Mouse (Mus musculus) limb, embryonic 14.5 days (tissue): ENCODE data around the gene Galr2. TPM values are rescaled to one million over a fixed set of nuclear protein-coding genes. Genes with fewer than 3 reads are reported as not detected.

Experiments
- ATAC-seq: fragments of 200-750 bp; cut with Nextera tagmentation; 2 replicates; pipeline ENCODE4 v1.8.0; 2017; ENCODE audit warnings: low read depth, moderate number of reproducible peaks, moderate TSS enrichment; ENCODE audit not compliant: low FRiP score
- DNase-seq: peaks from one replicate; pipeline ENCODE4 v3.0.0-alpha.2; 2015; ENCODE audit warnings: low spot score
- H3K27ac ChIP-seq: fragments of 300-500 bp; sonication (generic); replicated peaks from 2 replicates; pipeline ENCODE4 v1.5.1; 2014; ENCODE audit warnings: low read depth, mild to moderate bottlenecking, low read length, moderate library complexity, mixed read lengths
- H3K27me3 ChIP-seq: fragments of 300-500 bp; sonication (generic); 2 replicates; pipeline ENCODE4 v1.6.1; 2014; ENCODE audit warnings: low read length, mixed read lengths; ENCODE audit not compliant: control insufficient read depth, insufficient read depth
- H3K36me3 ChIP-seq: fragments of 300-500 bp; sonication (generic); 2 replicates; pipeline ENCODE4 v1.6.1; 2014; ENCODE audit warnings: mild to moderate bottlenecking, low read length, moderate library complexity, mixed read lengths; ENCODE audit not compliant: control insufficient read depth, insufficient read depth
- H3K4me1 ChIP-seq: fragments of 300-500 bp; sonication (generic); 2 replicates; pipeline ENCODE4 v1.6.1; 2014; ENCODE audit warnings: antibody characterized with exemption, low read length, mixed read lengths; ENCODE audit not compliant: control insufficient read depth, insufficient read depth
- H3K4me2 ChIP-seq: fragments of 300-500 bp; sonication (generic); replicated peaks from 2 replicates; pipeline ENCODE4 v1.6.1; 2014; ENCODE audit warnings: low read depth, mild to moderate bottlenecking, low read length, moderate library complexity; ENCODE audit not compliant: severe bottlenecking
- H3K4me3 ChIP-seq: fragments of 300-500 bp; sonication (generic); replicated peaks from 2 replicates; pipeline ENCODE4 v1.5.1; 2014; ENCODE audit warnings: low read length
- H3K9ac ChIP-seq: fragments of 300-500 bp; sonication (generic); 2 replicates; pipeline ENCODE4 v1.6.1; 2014; ENCODE audit warnings: mild to moderate bottlenecking, low read depth, low read length, moderate library complexity; ENCODE audit not compliant: severe bottlenecking
- H3K9me3 ChIP-seq: fragments of 300-500 bp; sonication (generic); 2 replicates; pipeline ENCODE4 v1.6.1; 2016; ENCODE audit warnings: low read length; ENCODE audit not compliant: control insufficient read depth
- POLR2A ChIP-seq: fragments of 200-500 bp; IDR thresholded peaks from 2 replicates; pipeline ENCODE4 v1.8.0; 2012; ENCODE audit warnings: inconsistent platforms, mild to moderate bottlenecking, moderate library complexity, borderline replicate concordance; ENCODE audit not compliant: insufficient read depth, insufficient read length; ENCODE audit errors: extremely low read depth
- WGBS: fragments of 180-500 bp; shearing (Covaris S2); extraction: QIAGEN DNeasy Blood & Tissue Kit; methylation state at CpG from one replicate; pipeline ENCODE4 v1.1.7; 2014; 5-methylcytosine and 5-hydroxymethylcytosine counted together
- polyA plus RNA-seq, 2 experiments: library from polyadenylated mRNA; depleted of rRNA in 1 of 2; stranded (reverse) in 1 of 2; unstranded in 1 of 2; fragments of >200 nt; fragmentation: Nextera tagmentation in 1 of 2; extraction: Ambion mirVana in 1 of 2; gene quantifications; 2 replicates each; pipeline versions ENCODE4 v1.2.1 to v1.2.3; 2012 to 2014

Galr2 gene
- polyA plus RNA-seq, 2 experiments, result 0.24 to 0.37 TPM

GRCm38 (mm10) chr11:116326963-116327603, 46.3 kb downstream of the Galr2 start:
- no peak for TF ChIP-seq POLR2A
- ATAC-seq (no peak), DNase-seq (no peak)
- Histone ChIP-seq H3K36me3 (no peaks in the 10 kb centered on the region), H3K27me3 (no peaks in the 10 kb centered on the region), H3K9me3 (no peaks in the 10 kb centered on the region), H3K9ac (no peak overlapping the region), H3K4me3 (no peak overlapping the region), H3K4me2 (no peak overlapping the region), H3K27ac (no peak overlapping the region), H3K4me1 (peaks cover 13% of the 10 kb centered on the region)
- 63% methylated on average over 7 of the region's 7 CpGs for WGBS

GRCm38 (mm10) chr11:116329314-116330210, 48.8 kb downstream of the Galr2 start:
- Histone ChIP-seq H3K36me3 (no peaks in the 10 kb centered on the region), H3K27me3 (peaks cover 17% of the 10 kb centered on the region), H3K9me3 (no peaks in the 10 kb centered on the region), H3K27ac (no peak overlapping the region), H3K4me3 (no peak overlapping the region), H3K4me2 (no peak overlapping the region), H3K9ac (no peak overlapping the region), H3K4me1 (peaks cover 18% of the 10 kb centered on the region)
- 44% methylated on average over 18 of the region's 18 CpGs for WGBS
- no peak for DNase-seq
- TF ChIP-seq POLR2A, result no peak
- no peak for ATAC-seq

GRCm38 (mm10) chr11:116330211-116330518, 49.4 kb downstream of the Galr2 start:
- DNase-seq, result no peak
- WGBS, result 70% methylated on average over 7 of the region's 7 CpGs
- Histone ChIP-seq H3K27ac (no peak overlapping the region), H3K27me3 (peaks cover 23% of the 10 kb centered on the region), H3K4me1 (peaks cover 23% of the 10 kb centered on the region), H3K9me3 (no peaks in the 10 kb centered on the region), H3K36me3 (no peaks in the 10 kb centered on the region), H3K4me3 (no peak overlapping the region), H3K9ac (no peak overlapping the region), H3K4me2 (no peak overlapping the region)
- ATAC-seq, result no peak
- TF ChIP-seq POLR2A, result no peak

- ATAC-seq, result no peak
- peaks cover 26% of the 10 kb centered on the region for H3K4me1 ChIP-seq
Observed at GRCm38 (mm10) chr11:116332232-116332982, 51.7 kb downstream of the Galr2 start.

GRCm38 (mm10) chr11:116332983-116333270, 52.2 kb downstream of the Galr2 start:
- Histone ChIP-seq H3K4me1 (peaks cover 26% of the 10 kb centered on the region), H3K27ac (no peak overlapping the region), H3K4me2 (no peak overlapping the region), H3K9me3 (no peaks in the 10 kb centered on the region), H3K9ac (no peak overlapping the region), H3K27me3 (peaks cover 24% of the 10 kb centered on the region), H3K36me3 (no peaks in the 10 kb centered on the region), H3K4me3 (no peak overlapping the region)
- ATAC-seq, result no peak
- DNase-seq, result no peak
- WGBS, result 85% methylated on average over 3 of the region's 3 CpGs
- TF ChIP-seq POLR2A, result no peak

More at GRCm38 (mm10) chr11:116332232-116332982, 51.7 kb downstream of the Galr2 start:
- WGBS, result 64% methylated on average over 18 of the region's 19 CpGs
- no peak overlapping the region for H3K4me3 ChIP-seq
- peaks cover 24% of the 10 kb centered on the region for H3K27me3 ChIP-seq
- H3K4me2 ChIP-seq, result no peak overlapping the region
- no peaks in the 10 kb centered on the region for H3K9me3 ChIP-seq
- no peaks in the 10 kb centered on the region for H3K36me3 ChIP-seq
- DNase-seq, result no peak
- no peak overlapping the region for H3K9ac ChIP-seq
- no peak overlapping the region for H3K27ac ChIP-seq
- TF ChIP-seq POLR2A, result no peak

Other genes starting within 250 kb of the Galr2 start
- 4.1 and 4.3 TPM in 2 replicates for gene Unc13d, start 203.0 kb upstream of the Galr2 start, polyA plus RNA-seq (2012; rRNA removed)
- gene Unc13d, start 203.0 kb upstream of the Galr2 start, polyA plus RNA-seq (2014; fragmentation: Nextera tagmentation; extraction: Ambion mirVana), result 3.4 and 3.8 TPM in 2 replicates
- 58.6 and 76.2 TPM in 2 replicates for gene Wbp2, start 193.9 kb upstream of the Galr2 start, polyA plus RNA-seq (2012; rRNA removed)
- gene Wbp2, start 193.9 kb upstream of the Galr2 start, polyA plus RNA-seq (2014; fragmentation: Nextera tagmentation; extraction: Ambion mirVana), result 56.8 and 57.7 TPM in 2 replicates
- 25.5 and 35.2 TPM in 2 replicates for gene Trim47, start 153.7 kb upstream of the Galr2 start, polyA plus RNA-seq (2012; rRNA removed)
- 25.1 and 28.5 TPM in 2 replicates for gene Trim47, start 153.7 kb upstream of the Galr2 start, polyA plus RNA-seq (2014; fragmentation: Nextera tagmentation; extraction: Ambion mirVana)
- gene Trim65, start 149.8 kb upstream of the Galr2 start, polyA plus RNA-seq (2012; rRNA removed), result 4.9 and 6.2 TPM in 2 replicates
- 3.1 and 4.1 TPM in 2 replicates for gene Trim65, start 149.8 kb upstream of the Galr2 start, polyA plus RNA-seq (2014; fragmentation: Nextera tagmentation; extraction: Ambion mirVana)
- 52.6 and 56.4 TPM in 2 replicates for gene Mrpl38, start 142.1 kb upstream of the Galr2 start, polyA plus RNA-seq (2012; rRNA removed)
- 85.8 and 86.5 TPM in 2 replicates for gene Mrpl38, start 142.1 kb upstream of the Galr2 start, polyA plus RNA-seq (2014; fragmentation: Nextera tagmentation; extraction: Ambion mirVana)
- gene Fbf1, start 112.8 kb upstream of the Galr2 start, polyA plus RNA-seq (2012; rRNA removed), result 77.7 and 82.6 TPM in 2 replicates
- 26.4 and 34.8 TPM in 2 replicates for gene Fbf1, start 112.8 kb upstream of the Galr2 start, polyA plus RNA-seq (2014; fragmentation: Nextera tagmentation; extraction: Ambion mirVana)
- 44.2 and 50.0 TPM in 2 replicates for gene Ten1, start 82.1 kb upstream of the Galr2 start, polyA plus RNA-seq (2012; rRNA removed)
- 67.4 and 70.5 TPM in 2 replicates for gene Ten1, start 82.1 kb upstream of the Galr2 start, polyA plus RNA-seq (2014; fragmentation: Nextera tagmentation; extraction: Ambion mirVana)
- 38.1 and 42.9 TPM in 2 replicates for gene Acox1, start 81.9 kb upstream of the Galr2 start, polyA plus RNA-seq (2012; rRNA removed)
- gene Acox1, start 81.9 kb upstream of the Galr2 start, polyA plus RNA-seq (2014; fragmentation: Nextera tagmentation; extraction: Ambion mirVana), result 26.3 and 30.1 TPM in 2 replicates
- 6.0 and 8.2 TPM in 2 replicates for gene Evpl, start 42.9 kb upstream of the Galr2 start, polyA plus RNA-seq (2012; rRNA removed)
- gene Evpl, start 42.9 kb upstream of the Galr2 start, polyA plus RNA-seq (2014; fragmentation: Nextera tagmentation; extraction: Ambion mirVana), result 17.0 and 21.8 TPM in 2 replicates
- 106 and 111 TPM in 2 replicates for gene Srp68, start 6.7 kb upstream of the Galr2 start, polyA plus RNA-seq (2012; rRNA removed)
- gene Srp68, start 6.7 kb upstream of the Galr2 start, polyA plus RNA-seq (2014; fragmentation: Nextera tagmentation; extraction: Ambion mirVana), result 94.9 and 103 TPM in 2 replicates
- gene Exoc7, start 26.3 kb downstream of the Galr2 start, polyA plus RNA-seq (2012; rRNA removed), result 57.7 and 66.7 TPM in 2 replicates
- 72.0 and 72.7 TPM in 2 replicates for gene Exoc7, start 26.3 kb downstream of the Galr2 start, polyA plus RNA-seq (2014; fragmentation: Nextera tagmentation; extraction: Ambion mirVana)
- 0.85 and 0.88 TPM in 2 replicates for gene Foxj1, start 54.5 kb downstream of the Galr2 start, polyA plus RNA-seq (2012; rRNA removed)
- gene Foxj1, start 54.5 kb downstream of the Galr2 start, polyA plus RNA-seq (2014; fragmentation: Nextera tagmentation; extraction: Ambion mirVana), result 0.14 TPM in 1 of 2 replicates, not detected in the other
- gene Rnf157, start 132.1 kb downstream of the Galr2 start, polyA plus RNA-seq (2012; rRNA removed), result 20.1 and 23.2 TPM in 2 replicates
- gene Rnf157, start 132.1 kb downstream of the Galr2 start, polyA plus RNA-seq (2014; fragmentation: Nextera tagmentation; extraction: Ambion mirVana), result 17.3 and 19.7 TPM in 2 replicates
- gene Ubald2, start 153.2 kb downstream of the Galr2 start, polyA plus RNA-seq (2012; rRNA removed), result 131 and 148 TPM in 2 replicates
- gene Ubald2, start 153.2 kb downstream of the Galr2 start, polyA plus RNA-seq (2014; fragmentation: Nextera tagmentation; extraction: Ambion mirVana), result 46.2 and 48.6 TPM in 2 replicates
- gene Qrich2, start 185.3 kb downstream of the Galr2 start, polyA plus RNA-seq (2012; rRNA removed), result 0.09 and 0.33 TPM in 2 replicates
- 0.17 and 0.36 TPM in 2 replicates for gene Qrich2, start 185.3 kb downstream of the Galr2 start, polyA plus RNA-seq (2014; fragmentation: Nextera tagmentation; extraction: Ambion mirVana)
- 134 and 144 TPM in 2 replicates for gene Prpsap1, start 213.3 kb downstream of the Galr2 start, polyA plus RNA-seq (2012; rRNA removed)
- 148 and 157 TPM in 2 replicates for gene Prpsap1, start 213.3 kb downstream of the Galr2 start, polyA plus RNA-seq (2014; fragmentation: Nextera tagmentation; extraction: Ambion mirVana)
- 3.8 and 4.7 TPM in 2 replicates for gene Sphk1, start 250.0 kb downstream of the Galr2 start, polyA plus RNA-seq (2012; rRNA removed)
- 3.2 and 3.4 TPM in 2 replicates for gene Sphk1, start 250.0 kb downstream of the Galr2 start, polyA plus RNA-seq (2014; fragmentation: Nextera tagmentation; extraction: Ambion mirVana)